Mouse (Mus musculus): ENCODE data around the gene Paqr7. TPM values are rescaled to one million over a fixed set of nuclear protein-coding genes. Genes with fewer than 3 reads are reported as not detected.

Gene Paqr7
- total RNA-seq, 2 experiments from 2014 or later: 36.8 to 40.5 TPM

- no peak for DNase-seq (ENCODE audit: low spot score in 2 of 2)
These were observed 36.9 kb downstream of the Paqr7 start for GRCm38 (mm10) chr4:134533421-134533820.

- peak in 1 of 2 experiments; percentile 47 for DNase-seq (ENCODE audit: low spot score in 2 of 2)
These were observed 37.8 kb downstream of the Paqr7 start for GRCm38 (mm10) chr4:134534124-134534886.

- DNase-seq (ENCODE audit: low spot score in 2 of 2): peak; percentile 93 to 97
These were observed 38.7 kb downstream of the Paqr7 start, which contains the start of gene Mtfr1l for GRCm38 (mm10) chr4:134534932-134535786. Mtfr1l (minus strand) TSS chr4:134535387.

- no peak for DNase-seq (ENCODE audit: low spot score in 2 of 2)
These were observed 39.3 kb downstream of the Paqr7 start for GRCm38 (mm10) chr4:134535787-134536151.

- DNase-seq (ENCODE audit: low spot score in 2 of 2): no peak
These were observed 42.6 kb downstream of the Paqr7 start for GRCm38 (mm10) chr4:134538997-134539580.

- DNase-seq (ENCODE audit: low spot score in 2 of 2): no peak
These were observed 46.2 kb downstream of the Paqr7 start for GRCm38 (mm10) chr4:134542726-134543125.

- DNase-seq (ENCODE audit: low spot score in 2 of 2): peak; percentile 87 to 94
These were observed 46.8 kb downstream of the Paqr7 start for GRCm38 (mm10) chr4:134543261-134543660.

GRCm38 (mm10) chr4:134546814-134547705 is 50.6 kb downstream of the Paqr7 start:
- DNase-seq (ENCODE audit: low spot score in 2 of 2): no peak

- DNase-seq (ENCODE audit: low spot score in 2 of 2): no peak
These were observed 51.9 kb downstream of the Paqr7 start for GRCm38 (mm10) chr4:134548169-134548938.

GRCm38 (mm10) chr4:134549899-134550298 is 53.4 kb downstream of the Paqr7 start:
- no peak for DNase-seq (ENCODE audit: low spot score in 2 of 2)

- peak; percentile 36 to 39 for DNase-seq (ENCODE audit: low spot score in 2 of 2)
These were observed 55.2 kb downstream of the Paqr7 start, which contains the start of gene Selenon for GRCm38 (mm10) chr4:134551494-134552316. Selenon (minus strand) TSS chr4:134552166.

- no peak for DNase-seq (ENCODE audit: low spot score in 2 of 2)
These were observed 57.1 kb downstream of the Paqr7 start for GRCm38 (mm10) chr4:134553631-134554030.

GRCm38 (mm10) chr4:134555956-134556580 is 59.6 kb downstream of the Paqr7 start:
- DNase-seq (ENCODE audit: low spot score in 2 of 2): no peak

GRCm38 (mm10) chr4:134557626-134558249 is 61.2 kb downstream of the Paqr7 start:
- no peak for DNase-seq (ENCODE audit: low spot score in 2 of 2)

- DNase-seq (ENCODE audit: low spot score in 2 of 2): no peak
These were observed 62.1 kb downstream of the Paqr7 start for GRCm38 (mm10) chr4:134558570-134559113.

- DNase-seq (ENCODE audit: low spot score in 2 of 2): no peak
These were observed 62.7 kb downstream of the Paqr7 start for GRCm38 (mm10) chr4:134559154-134559553.

All from adrenal gland, postnatal 4 days (tissue).